Comparison of ENCODE assay signal across 19 mouse cellular contexts in the genomic region with DNA sequence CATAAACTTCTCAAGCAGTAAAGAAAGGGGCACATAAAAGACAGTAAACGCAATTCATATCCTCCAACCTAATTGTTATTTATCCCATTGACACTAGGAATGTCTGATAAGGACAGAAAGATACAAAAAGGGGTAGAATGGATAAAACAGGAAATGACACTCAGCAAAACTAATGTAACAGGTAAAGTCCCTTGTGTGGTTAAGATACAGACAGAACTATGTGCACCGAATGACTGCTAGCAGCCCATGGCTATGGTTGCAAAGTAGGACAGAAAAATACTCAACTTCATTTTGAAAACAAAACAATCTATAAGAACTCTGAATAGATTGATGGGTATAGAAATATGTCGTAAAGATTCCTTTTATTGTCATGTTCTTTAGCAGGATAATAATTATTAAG.
DNase-seq lines count a peak whose midpoint lies in the region; ATAC-seq lines count a peak whose summit lies in the region.
"Had no signal": no experiment of that assay in that cellular context is flagged by ENCODE, and none has a peak within 500 bp of the region (broad histone marks: within the 10 kb centered on the region; RNA-seq: fewer than 3 reads in every experiment).

No protein-coding gene starts in this region.

- peak; percentile 92 for ATAC-seq in activated CD4-positive, CD25-positive, alpha-beta regulatory T cell, adult 4 months
- ATAC-seq in inflammation-experienced regulatory T-cells, adult 6 months: peak; percentile 90
- no peak for ATAC-seq in granulocyte monocyte progenitor cell, adult 5-6 weeks (replicated peaks; ENCODE audit: poor library complexity, severe bottlenecking)
- ATAC-seq: forebrain, embryonic 14.5 days; forebrain, embryonic 16.5 days; Patski had no signal

- DNase-seq in CD4-positive, CD25-positive, alpha-beta regulatory T cell, adult 2 months (ENCODE audit: low read depth, low spot score): peak; percentile 29
- DNase-seq in natural killer cell, adult 2 months (ENCODE audit: low spot score in 2 of 2): no peak
- DNase-seq: adrenal gland, adult 2 months; adrenal gland, postnatal 10 days; adrenal gland, postnatal 25 days; B cell, adult 2 months; cerebellum, adult 11 months; cerebellum, adult 18-20 months; cerebellum, adult 8-10 months; cerebellum, adult 9-11 months; cerebellum, postnatal 14 days; cerebellum, postnatal 36 days; embryo, embryonic 11 days had no signal
